Mouse (Mus musculus): Measurements from ENCODE around the gene Eif3j1.

- no peak for TF ChIP-seq CTCF (IDR thresholded peaks at IDR 0.05; ENCODE audit: low read depth, low read length)
- no peak for TF ChIP-seq POLR2A (IDR thresholded peaks at IDR 0.05; ENCODE audit: borderline replicate concordance, low read depth, low read length)
These were observed 15.6 kb downstream of the Eif3j1 start for GRCm38 (mm10) chr2:122043926-122044325.
